In genomic region chr6:4652596-4653134, GRCm38 (mm10) we compare ENCODE assay signal across 16 mouse cellular contexts. TPM values are rescaled to one million over a fixed set of nuclear protein-coding genes. Genes with fewer than 3 reads are reported as not detected.
DNase-seq lines count a peak whose midpoint lies in the region; ATAC-seq lines count a peak whose summit lies in the region.
"Had no signal": no experiment of that assay in that cellular context is flagged by ENCODE, and none has a peak within 500 bp of the region (broad histone marks: within the 10 kb centered on the region; RNA-seq: fewer than 3 reads in every experiment).

No protein-coding gene starts in this region.

- H3K4me3 ChIP-seq in forebrain, embryonic 14.5 days (ENCODE audit: low read depth, low read length) = no peak overlapping the region
- no peak overlapping the region for H3K4me3 ChIP-seq in forebrain, embryonic 10.5 days
- H3K4me3 ChIP-seq in limb, embryonic 13.5 days = no peak overlapping the region
- no peak overlapping the region for H3K4me3 ChIP-seq in limb, embryonic 10.5 days
- H3K4me3 ChIP-seq: limb, embryonic 12.5 days; lung, embryonic 15.5 days had no signal

- no peak overlapping the region for H3K9ac ChIP-seq in forebrain, embryonic 14.5 days (ENCODE audit: low read length)
- no peak overlapping the region for H3K9ac ChIP-seq in limb, embryonic 13.5 days
- H3K9ac ChIP-seq: limb, embryonic 12.5 days; lung, embryonic 15.5 days had no signal

- H3K36me3 ChIP-seq in forebrain, embryonic 14.5 days (ENCODE audit: control insufficient read depth, insufficient read depth, low read length) = no peaks in the 10 kb centered on the region
- no peaks in the 10 kb centered on the region for H3K36me3 ChIP-seq in forebrain, embryonic 10.5 days (replicated peaks)
- no peaks in the 10 kb centered on the region for H3K36me3 ChIP-seq in limb, embryonic 13.5 days
- peaks cover 3% of the 10 kb centered on the region; the same call in 1 of the 2 replicates for H3K36me3 ChIP-seq in limb, embryonic 10.5 days
- H3K36me3 ChIP-seq: limb, embryonic 12.5 days; lung, embryonic 15.5 days had no signal

- H3K4me1 ChIP-seq in forebrain, embryonic 14.5 days (ENCODE audit: control insufficient read depth, insufficient read depth, low read length) = no peaks in the 10 kb centered on the region
- no peaks in the 10 kb centered on the region for H3K4me1 ChIP-seq in forebrain, embryonic 10.5 days
- H3K4me1 ChIP-seq in limb, embryonic 13.5 days = no peaks in the 10 kb centered on the region
- H3K4me1 ChIP-seq in limb, embryonic 10.5 days = no peaks in the 10 kb centered on the region
- H3K4me1 ChIP-seq: limb, embryonic 12.5 days had no signal

- H3K27ac ChIP-seq in forebrain, embryonic 14.5 days (ENCODE audit: low read depth, low read length) = no peak overlapping the region
- H3K27ac ChIP-seq in forebrain, embryonic 10.5 days = no peak overlapping the region
- H3K27ac ChIP-seq in limb, embryonic 13.5 days = 0 out of 2 replicates have a peak overlapping the region, but pooled peaks have one; percentile 44
- no peak overlapping the region for H3K27ac ChIP-seq in limb, embryonic 10.5 days
- H3K27ac ChIP-seq: limb, embryonic 12.5 days; lung, embryonic 15.5 days had no signal

- no peaks in the 10 kb centered on the region for H3K27me3 ChIP-seq in forebrain, embryonic 14.5 days (replicated peaks; ENCODE audit: control insufficient read depth, insufficient read depth, low read length)
- no peaks in the 10 kb centered on the region for H3K27me3 ChIP-seq in forebrain, embryonic 10.5 days (ENCODE audit: poor library complexity, severe bottlenecking)
- H3K27me3 ChIP-seq in limb, embryonic 13.5 days = no peaks in the 10 kb centered on the region
- H3K27me3 ChIP-seq in limb, embryonic 10.5 days (ENCODE audit: low read depth, poor library complexity, severe bottlenecking) = no peaks in the 10 kb centered on the region
- H3K27me3 ChIP-seq: limb, embryonic 12.5 days; lung, embryonic 15.5 days had no signal

- peak; percentile 32; the same call in 1 of the 2 replicates for ATAC-seq in forebrain, embryonic 14.5 days
- no peak; the same call in 1 of the 2 replicates for ATAC-seq in limb, embryonic 13.5 days (ENCODE audit: low FRiP score, low read depth)
- ATAC-seq in CD4-positive, CD25-positive, alpha-beta regulatory T cell, adult 4 months = no peak

- DNase-seq in forebrain, embryonic 14.5 days (ENCODE audit: low spot score) = peak; percentile 58
- no peak for DNase-seq in forebrain, embryonic 10.5 days (ENCODE audit: extremely low spot score, low spot score)
- DNase-seq in limb, embryonic 10.5 days (ENCODE audit: low spot score) = no peak
- peak; percentile 83 for DNase-seq in ES-CJ7 (ENCODE audit: low read depth, low spot score)
- DNase-seq in embryo, embryonic 11 days = peak; percentile 37
- no peak for DNase-seq in kidney, adult 18-20 months
- DNase-seq: adrenal gland, adult 8-10 months; B cell, adult 2 months; cerebellum, adult 9-11 months; kidney, postnatal 36 days; layer of hippocampus, postnatal 36 days; right cerebral cortex, postnatal 14 days had no signal

- no peak overlapping the region for H3K4me2 ChIP-seq in forebrain, embryonic 14.5 days (ENCODE audit: low read length)
- H3K4me2 ChIP-seq in limb, embryonic 13.5 days (replicated peaks) = no peak overlapping the region
- H3K4me2 ChIP-seq: limb, embryonic 12.5 days; lung, embryonic 15.5 days had no signal

- no peaks in the 10 kb centered on the region for H3K9me3 ChIP-seq in forebrain, embryonic 14.5 days (replicated peaks; ENCODE audit: control insufficient read depth, low read length)
- H3K9me3 ChIP-seq in forebrain, embryonic 10.5 days = peaks cover 6% of the 10 kb centered on the region; the same call in 1 of the 2 replicates
- peaks cover 6% of the 10 kb centered on the region; the same call in 1 of the 2 replicates for H3K9me3 ChIP-seq in limb, embryonic 13.5 days
- no peaks in the 10 kb centered on the region for H3K9me3 ChIP-seq in limb, embryonic 10.5 days (replicated peaks)
- H3K9me3 ChIP-seq: lung, embryonic 15.5 days had no signal

- WGBS in forebrain, embryonic 14.5 days = 79% methylated on average over 8 of the region's 8 CpGs
- 80% methylated on average over 8 of the region's 8 CpGs for WGBS in forebrain, embryonic 10.5 days
- WGBS in limb, embryonic 13.5 days = 51% methylated on average over 8 of the region's 8 CpGs
- WGBS in limb, embryonic 10.5 days = 81% methylated on average over 8 of the region's 8 CpGs

RNA-seq across cellular contexts. Expression of gene Casd1, which starts 52.0 kb away (rescaled TPM):
- polyA plus RNA-seq in forebrain, embryonic 14.5 days (2014; fragmentation: Nextera tagmentation; extraction: Ambion mirVana) = 41.8 and 43.5 TPM in 2 replicates
- polyA plus RNA-seq in forebrain, embryonic 10.5 days (2016; fragmentation: Nextera tagmentation; extraction: Ambion mirVana) = 34.5 and 34.7 TPM in 2 replicates
- 38.6 and 40.3 TPM in 2 replicates for polyA plus RNA-seq in limb, embryonic 13.5 days (2015; fragmentation: Nextera tagmentation; extraction: Ambion mirVana)
- polyA plus RNA-seq in limb, embryonic 10.5 days (2016; fragmentation: Nextera tagmentation; extraction: Ambion mirVana) = 84.3 and 89.6 TPM in 2 replicates
- polyA plus RNA-seq in CD4-positive, CD25-positive, alpha-beta regulatory T cell, adult 4 months (2017; shearing (Covaris generic)) = 10 to 100 TPM; 10.1 to 12.2 TPM

Comparison
In these comparisons a context has a peak if more than half of its experiments do, and no peak if none do; other contexts are left out.
1. DNase-seq: peak in forebrain, embryonic 14.5 days (single experiment), ES-CJ7 (single experiment) and embryo, embryonic 11 days (single experiment); none in forebrain, embryonic 10.5 days (single experiment), limb, embryonic 10.5 days (single experiment) and kidney, adult 18-20 months (single experiment).